Mouse (Mus musculus) heart, embryonic 15.5 days (tissue): ENCODE measurements around the gene Rpp25. TPM values are rescaled to one million over a fixed set of nuclear protein-coding genes. Genes with fewer than 3 reads are reported as not detected.

ENCODE experiments used
- ATAC-seq: fragments of 200-750 bp; cut with Nextera tagmentation; replicated peaks from 2 replicates; pipeline ENCODE4 v1.8.0; 2017; ENCODE audit warnings: low read depth, moderate TSS enrichment; ENCODE audit not compliant: insufficient number of reproducible peaks, insufficient read depth, low FRiP score
- H3K27ac ChIP-seq: fragments of 300-500 bp; sonication (generic); 2 replicates; pipeline ENCODE4 v1.5.1; 2015; ENCODE audit warnings: mild to moderate bottlenecking, inconsistent platforms
- H3K27me3 ChIP-seq: fragments of 300-500 bp; sonication (generic); 2 replicates; pipeline ENCODE4 v1.6.1; 2015; ENCODE audit warnings: inconsistent platforms
- H3K36me3 ChIP-seq: fragments of 300-500 bp; sonication (generic); 2 replicates; pipeline ENCODE4 v1.6.1; 2015; ENCODE audit warnings: mild to moderate bottlenecking, inconsistent platforms
- H3K4me1 ChIP-seq: fragments of 300-500 bp; sonication (generic); replicated peaks from 2 replicates; pipeline ENCODE4 v1.6.1; 2015; ENCODE audit warnings: inconsistent platforms
- H3K4me2 ChIP-seq: fragments of 300-500 bp; sonication (generic); 2 replicates; pipeline ENCODE4 v1.6.1; 2015; ENCODE audit warnings: inconsistent platforms, mild to moderate bottlenecking, moderate library complexity
- H3K4me3 ChIP-seq: fragments of 300-500 bp; sonication (generic); 2 replicates; pipeline ENCODE4 v1.5.1; 2015; ENCODE audit warnings: mild to moderate bottlenecking, inconsistent platforms
- H3K9ac ChIP-seq: fragments of 300-500 bp; sonication (generic); 2 replicates; pipeline ENCODE4 v1.6.1; 2015; ENCODE audit warnings: mild to moderate bottlenecking, inconsistent platforms
- H3K9me3 ChIP-seq: fragments of 300-500 bp; sonication (generic); replicated peaks from 2 replicates; pipeline ENCODE4 v1.6.1; 2016; ENCODE audit warnings: inconsistent platforms
- WGBS: fragments of 180-500 bp; shearing (Covaris S2); methylation state at CpG from one replicate; pipeline ENCODE4 v1.1.7; 2015; ENCODE audit warnings: mixed read lengths; 5-methylcytosine and 5-hydroxymethylcytosine counted together
- polyA plus RNA-seq: library from polyadenylated mRNA; unstranded; fragments of >200 nt; fragmentation: Nextera tagmentation; extraction: Ambion mirVana; gene quantifications from 2 replicates; pipeline ENCODE4 v1.2.1, GENCODE M21; 2015

Rpp25 gene
- polyA plus RNA-seq, result 11.5 and 12.9 TPM in 2 replicates

DNA sequence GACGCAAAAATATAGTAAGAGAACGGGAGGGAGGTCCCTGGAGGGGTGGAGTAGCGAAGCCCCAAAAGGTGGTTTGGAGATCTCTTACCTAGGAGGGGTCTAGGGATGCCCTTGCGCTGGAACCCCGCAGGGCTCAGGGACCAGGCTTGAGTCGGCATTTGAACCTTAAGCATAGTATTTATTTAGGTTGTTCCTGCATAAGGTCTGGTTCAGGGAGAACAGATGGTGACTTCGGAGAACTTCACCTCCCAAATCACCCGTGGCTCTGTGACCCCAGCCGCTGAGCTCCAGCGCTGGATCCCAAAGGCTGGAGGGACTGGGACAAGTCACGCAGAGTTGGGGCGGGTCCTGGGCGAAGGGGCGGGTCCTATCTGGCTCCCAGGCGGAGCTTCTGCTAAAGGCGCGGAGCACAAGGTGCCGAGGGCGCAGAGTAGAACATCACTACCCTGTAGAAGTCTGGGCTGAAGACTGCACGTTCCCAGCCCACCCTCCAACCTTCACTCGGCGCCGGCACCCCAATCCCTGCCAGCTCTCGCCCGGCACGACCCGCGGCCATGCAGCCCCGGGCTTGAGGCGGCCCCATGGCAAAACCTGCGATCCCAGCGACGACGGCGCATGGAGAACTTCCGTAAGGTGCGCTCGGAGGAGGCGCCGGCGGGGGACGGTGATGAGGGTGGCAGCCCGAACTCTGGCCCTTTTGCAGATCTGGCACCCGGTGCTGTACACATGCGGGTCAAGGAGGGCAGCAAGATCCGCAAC, at the start of gene Rpp25:
Gene Rpp25, plus strand, starts transcription at position 405 of the 759 bp plus-strand sequence.
- Histone ChIP-seq H3K27me3 (peaks cover 57% of the 10 kb centered on the region), H3K9ac (peak within 1 kb of the TSS; percentile 48), H3K4me1 (peaks cover 46% of the 10 kb centered on the region), H3K4me3 (peak within 1 kb of the TSS; percentile 52), H3K4me2 (peak within 1 kb of the TSS; percentile 94), H3K36me3 (no peaks in the 10 kb centered on the region), H3K9me3 (no peaks in the 10 kb centered on the region), H3K27ac (peak within 1 kb of the TSS; percentile 16; the same call in 1 of the 2 replicates)
- WGBS, result 1% methylated on average over 46 of the region's 46 CpGs
- peak; percentile 69 for ATAC-seq

DNA sequence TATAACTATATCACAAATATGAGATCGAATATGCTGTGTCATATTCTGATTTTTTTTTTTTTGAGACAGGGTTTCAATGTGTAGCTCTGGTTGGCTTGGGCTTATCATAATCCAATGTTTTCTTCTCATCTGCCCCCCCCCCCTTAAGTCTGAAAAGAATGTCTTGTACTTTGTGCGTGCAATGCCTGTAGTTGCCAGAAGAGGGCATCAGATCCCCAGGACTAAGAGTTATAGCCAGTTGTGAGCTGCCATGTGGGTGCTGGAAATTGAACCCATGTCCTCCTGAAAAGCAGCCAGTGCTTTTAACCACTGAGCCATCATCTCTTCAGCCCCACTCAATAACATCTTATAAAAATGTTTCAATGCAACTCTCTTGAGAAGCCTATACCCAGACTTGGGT, 44.1 kb upstream of the Rpp25 start:
- Histone ChIP-seq H3K9me3 (no peaks in the 10 kb centered on the region), H3K4me2 (no peak overlapping the region), H3K4me3 (no peak overlapping the region), H3K36me3 (no peaks in the 10 kb centered on the region), H3K27ac (no peak overlapping the region), H3K9ac (no peak overlapping the region), H3K27me3 (no peaks in the 10 kb centered on the region), H3K4me1 (no peaks in the 10 kb centered on the region)
- ATAC-seq, result no peak
- 85% methylated on average over 2 of the region's 2 CpGs for WGBS

DNA sequence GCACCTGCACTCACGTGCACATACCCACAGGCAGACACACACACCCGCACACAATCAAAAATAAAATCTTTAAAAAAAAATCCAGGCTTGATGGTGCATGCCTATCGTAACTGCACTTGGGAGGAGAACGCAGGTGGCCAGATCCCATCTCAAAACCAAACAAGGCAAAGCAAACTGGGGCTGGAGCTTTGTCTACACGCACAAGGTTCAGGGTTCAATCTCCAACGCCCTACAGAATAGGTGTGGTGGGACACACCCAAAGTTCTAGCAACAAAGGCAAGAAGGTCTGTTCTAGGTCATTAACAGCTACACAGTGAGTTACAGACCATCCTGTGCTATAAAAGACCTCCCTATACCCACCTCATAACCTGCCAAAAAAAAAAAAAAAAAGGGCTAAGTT, 41.0 kb upstream of the Rpp25 start:
- no peak overlapping the region for H3K4me3 ChIP-seq
- no peaks in the 10 kb centered on the region for H3K27me3 ChIP-seq
- H3K4me1 ChIP-seq, result peaks cover 9% of the 10 kb centered on the region
- H3K36me3 ChIP-seq, result no peaks in the 10 kb centered on the region
- H3K9ac ChIP-seq, result no peak overlapping the region
- no peak for ATAC-seq
- H3K9me3 ChIP-seq, result no peaks in the 10 kb centered on the region
- WGBS, result 83% methylated on average over 6 of the region's 6 CpGs
- no peak overlapping the region for H3K4me2 ChIP-seq
- no peak overlapping the region for H3K27ac ChIP-seq

DNA sequence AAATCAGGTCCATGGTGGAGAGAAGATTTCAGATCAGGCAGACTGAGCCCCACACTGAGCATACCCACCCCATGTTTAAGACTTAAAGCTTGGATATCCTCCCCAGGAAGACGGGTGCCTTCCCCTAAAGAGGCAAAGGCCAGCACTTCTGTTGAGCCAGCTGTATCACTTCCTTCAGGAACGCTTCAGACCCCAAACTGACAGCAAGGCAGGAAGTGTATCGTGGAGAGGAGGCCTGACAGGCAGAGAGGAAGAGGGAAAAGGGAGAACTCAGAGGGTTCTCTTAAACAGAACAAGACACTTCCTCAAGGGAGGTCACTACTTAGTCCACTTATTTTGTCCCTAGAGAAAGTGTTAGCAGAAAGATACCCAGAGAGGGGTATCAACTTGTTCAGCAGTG, 37.7 kb upstream of the Rpp25 start:
- no peak for ATAC-seq
- H3K4me3 ChIP-seq, result no peak overlapping the region
- 44% methylated on average over 3 of the region's 3 CpGs for WGBS

DNA sequence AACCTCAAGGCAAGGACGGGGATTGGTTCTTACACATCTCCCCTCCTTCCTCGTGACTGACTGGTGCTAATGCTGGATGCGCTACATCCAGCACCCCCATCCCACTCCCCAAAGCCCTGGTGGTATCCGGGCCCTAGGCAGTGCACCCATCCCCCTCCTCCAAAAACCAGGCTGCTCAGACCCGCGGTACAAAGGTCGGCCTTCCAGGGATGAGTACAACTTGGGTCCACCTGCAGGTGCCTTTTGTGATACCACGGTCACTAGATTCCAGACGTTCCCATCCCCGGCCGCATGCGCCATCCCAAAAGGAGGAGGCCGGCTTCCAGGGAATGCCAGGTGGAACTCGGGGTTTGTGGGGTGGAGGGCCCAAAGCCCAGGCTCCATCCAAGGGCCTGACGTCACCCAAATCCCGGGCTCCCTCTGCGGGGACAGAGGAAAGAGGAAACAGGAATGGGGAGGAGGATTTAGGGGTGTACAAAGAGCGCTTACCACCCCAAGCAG, 36.5 kb upstream of the Rpp25 start:
- Histone ChIP-seq H3K4me2 (peak overlapping the region; percentile 76), H3K27me3 (no peaks in the 10 kb centered on the region), H3K4me1 (peaks cover 13% of the 10 kb centered on the region), H3K27ac (no peak overlapping the region), H3K9me3 (no peaks in the 10 kb centered on the region), H3K36me3 (no peaks in the 10 kb centered on the region), H3K4me3 (peak overlapping the region; percentile 67), H3K9ac (peak overlapping the region; percentile 72)
- ATAC-seq, result 0 out of 2 replicates have a peak, but pooled peaks have one; percentile 14
- WGBS, result 2% methylated on average over 18 of the region's 18 CpGs

More for the DNA sequence above, 37.7 kb upstream of the Rpp25 start:
- H3K9ac ChIP-seq, result no peak overlapping the region
- H3K4me2 ChIP-seq, result no peak overlapping the region
- no peaks in the 10 kb centered on the region for H3K9me3 ChIP-seq
- H3K27ac ChIP-seq, result no peak overlapping the region
- H3K4me1 ChIP-seq, result peaks cover 13% of the 10 kb centered on the region
- no peaks in the 10 kb centered on the region for H3K27me3 ChIP-seq
- no peaks in the 10 kb centered on the region for H3K36me3 ChIP-seq

DNA sequence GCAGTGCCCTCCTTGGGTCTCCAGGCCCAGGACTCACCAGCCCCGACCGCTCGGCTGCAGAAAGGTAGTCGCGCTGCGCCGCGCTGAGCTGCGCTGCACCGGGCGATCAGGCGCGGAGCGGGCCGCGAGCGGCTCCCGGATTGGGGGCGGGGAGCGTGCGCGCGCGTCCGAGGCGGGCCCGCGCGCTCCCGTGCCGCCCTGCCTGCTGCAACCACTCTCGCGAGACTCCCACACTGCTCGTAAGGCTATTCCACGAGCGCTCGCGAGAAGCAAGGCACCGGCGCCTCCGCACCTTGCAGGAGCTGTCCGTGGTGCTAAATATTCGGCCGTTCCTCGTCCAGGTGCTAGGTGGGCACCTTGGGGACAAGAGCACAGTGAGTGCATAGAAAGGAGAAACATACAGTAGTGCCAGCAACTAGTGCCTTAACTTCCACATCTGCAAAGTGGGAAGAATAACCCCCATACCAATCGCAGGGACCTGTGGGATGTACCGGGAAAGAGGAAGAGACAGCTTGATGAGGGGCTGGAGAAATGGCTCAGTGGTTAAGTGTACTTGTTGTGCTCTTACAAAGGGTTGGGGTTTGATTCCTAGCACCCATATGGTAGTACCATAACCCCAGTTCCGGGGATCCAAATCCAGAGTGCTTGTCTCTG, 35.8 kb upstream of the Rpp25 start, which contains the start of gene Scamp5:
Gene Scamp5, minus strand, starts transcription at position 165 of the 654 bp plus-strand sequence.
- no peak within 1 kb of the TSS for H3K27ac ChIP-seq
- peaks cover 13% of the 10 kb centered on the region for H3K4me1 ChIP-seq
- H3K4me3 ChIP-seq, result peak within 1 kb of the TSS; percentile 67
- no peaks in the 10 kb centered on the region for H3K9me3 ChIP-seq
- no peaks in the 10 kb centered on the region for H3K27me3 ChIP-seq
- peak; percentile 91 for ATAC-seq
- H3K36me3 ChIP-seq, result no peaks in the 10 kb centered on the region
- WGBS, result 2% methylated on average over 48 of the region's 48 CpGs
- H3K4me2 ChIP-seq, result peak within 1 kb of the TSS; percentile 76
- peak within 1 kb of the TSS; percentile 72 for H3K9ac ChIP-seq

DNA sequence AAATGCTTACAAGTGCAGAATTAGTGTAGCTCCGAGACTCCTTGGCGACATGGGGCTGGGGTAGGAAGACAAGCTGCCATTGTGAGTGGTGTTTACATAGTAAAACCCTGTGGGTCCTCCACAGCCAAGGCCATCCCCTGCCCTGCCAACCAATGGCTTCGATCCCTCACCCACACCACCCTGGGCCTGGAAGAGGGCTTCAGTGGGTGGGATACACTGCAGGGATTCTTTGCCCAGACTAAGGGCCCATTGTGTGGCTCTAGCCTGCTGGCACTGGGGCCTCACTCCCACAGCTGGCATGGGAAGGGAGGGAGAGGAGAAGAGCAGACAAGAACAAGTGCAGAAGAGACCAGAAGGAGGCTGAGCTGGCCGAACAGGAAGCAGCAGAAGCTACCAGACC, 34.9 kb upstream of the Rpp25 start:
- Histone ChIP-seq H3K9ac (no peak overlapping the region), H3K9me3 (no peaks in the 10 kb centered on the region), H3K36me3 (no peaks in the 10 kb centered on the region), H3K4me2 (no peak overlapping the region), H3K27ac (no peak overlapping the region), H3K4me1 (peaks cover 13% of the 10 kb centered on the region), H3K4me3 (no peak overlapping the region), H3K27me3 (no peaks in the 10 kb centered on the region)
- 66% methylated on average over 4 of the region's 4 CpGs for WGBS
- no peak for ATAC-seq

DNA sequence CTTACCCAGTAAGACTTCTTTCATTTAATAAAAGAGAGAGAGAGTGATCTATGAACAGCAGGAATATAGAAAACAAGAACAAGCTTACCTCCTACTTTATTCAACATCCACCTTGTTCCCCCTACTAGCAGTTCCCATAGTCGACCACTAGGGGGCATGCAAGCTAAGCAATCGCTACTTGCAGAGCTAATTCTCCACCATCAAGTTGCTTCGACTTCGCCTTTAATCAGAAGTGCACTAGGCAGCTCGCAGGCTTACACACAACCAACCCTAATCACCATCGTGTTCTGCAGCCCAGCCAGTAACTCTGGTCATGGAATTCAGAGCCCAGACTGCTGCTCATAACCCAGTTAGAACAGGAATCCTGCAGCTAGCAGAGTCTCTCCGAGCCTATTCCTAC, 18.1 kb upstream of the Rpp25 start:
- peak; percentile 43; the same call in 1 of the 2 replicates for ATAC-seq
- no peaks in the 10 kb centered on the region for H3K36me3 ChIP-seq
- WGBS, result 12% methylated on average over 7 of the region's 7 CpGs

DNA sequence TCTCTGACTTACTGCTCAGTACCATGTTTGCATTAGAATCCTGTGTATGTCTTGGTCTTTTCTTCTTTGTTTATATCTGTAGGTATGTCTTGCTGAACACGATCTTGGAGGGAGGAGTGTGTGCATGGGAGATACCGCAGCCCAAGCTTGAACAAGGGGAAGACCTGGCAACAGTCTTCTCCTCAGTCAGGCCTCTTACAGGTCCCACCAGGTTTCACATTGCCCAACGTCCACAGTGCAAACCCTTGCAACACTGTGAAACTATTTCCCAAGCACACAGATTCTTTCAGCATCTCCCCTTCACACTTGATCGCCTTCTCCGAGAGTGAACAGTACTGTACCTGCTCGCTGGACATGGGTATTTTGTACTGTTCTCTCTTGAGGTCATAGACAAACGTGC, 16.0 kb upstream of the Rpp25 start:
- no peaks in the 10 kb centered on the region for H3K36me3 ChIP-seq
- 0 out of 2 replicates have a peak, but pooled peaks cover 2% of the 10 kb centered on the region for H3K27me3 ChIP-seq
- 0 out of 2 replicates have a peak, but pooled peaks cover 3% of the 10 kb centered on the region for H3K4me1 ChIP-seq
- no peak overlapping the region for H3K9ac ChIP-seq
- H3K27ac ChIP-seq, result no peak overlapping the region
- no peak for ATAC-seq
- H3K4me3 ChIP-seq, result no peak overlapping the region
- H3K9me3 ChIP-seq, result no peaks in the 10 kb centered on the region; the same call in 1 of the 2 replicates
- WGBS, result 67% methylated on average over 7 of the region's 7 CpGs
- H3K4me2 ChIP-seq, result no peak overlapping the region

More for the DNA sequence above, 18.1 kb upstream of the Rpp25 start:
- Histone ChIP-seq H3K4me1 (0 out of 2 replicates have a peak, but pooled peaks cover 3% of the 10 kb centered on the region), H3K9ac (no peak overlapping the region), H3K27me3 (0 out of 2 replicates have a peak, but pooled peaks cover 2% of the 10 kb centered on the region), H3K4me2 (no peak overlapping the region), H3K4me3 (no peak overlapping the region), H3K27ac (no peak overlapping the region), H3K9me3 (no peaks in the 10 kb centered on the region; the same call in 1 of the 2 replicates)

DNA sequence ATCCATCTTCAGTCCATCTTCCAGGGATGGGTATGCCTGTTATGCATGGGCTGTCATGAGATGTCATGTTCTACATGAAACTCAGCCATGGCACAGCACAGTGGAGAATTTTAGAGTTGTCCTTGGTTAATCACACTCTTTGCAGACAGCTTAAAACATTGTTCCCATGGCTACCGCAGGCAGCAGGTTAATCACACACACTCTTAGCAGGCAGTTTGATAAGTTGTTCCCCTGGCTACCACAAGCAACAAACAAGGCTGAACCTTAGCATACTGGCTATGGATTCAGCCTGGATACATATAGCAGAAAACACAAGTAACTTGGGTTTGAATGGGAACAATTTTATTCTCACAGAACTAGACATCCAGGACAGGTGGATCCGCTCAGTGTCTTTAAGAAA, 10.3 kb upstream of the Rpp25 start:
- Histone ChIP-seq H3K4me3 (no peak overlapping the region), H3K36me3 (no peaks in the 10 kb centered on the region), H3K4me2 (no peak overlapping the region), H3K9me3 (no peaks in the 10 kb centered on the region; the same call in 1 of the 2 replicates), H3K27me3 (no peaks in the 10 kb centered on the region), H3K4me1 (no peaks in the 10 kb centered on the region), H3K27ac (no peak overlapping the region), H3K9ac (no peak overlapping the region)
- no peak for ATAC-seq
- WGBS, result 65% methylated on average over 2 of the region's 2 CpGs

DNA sequence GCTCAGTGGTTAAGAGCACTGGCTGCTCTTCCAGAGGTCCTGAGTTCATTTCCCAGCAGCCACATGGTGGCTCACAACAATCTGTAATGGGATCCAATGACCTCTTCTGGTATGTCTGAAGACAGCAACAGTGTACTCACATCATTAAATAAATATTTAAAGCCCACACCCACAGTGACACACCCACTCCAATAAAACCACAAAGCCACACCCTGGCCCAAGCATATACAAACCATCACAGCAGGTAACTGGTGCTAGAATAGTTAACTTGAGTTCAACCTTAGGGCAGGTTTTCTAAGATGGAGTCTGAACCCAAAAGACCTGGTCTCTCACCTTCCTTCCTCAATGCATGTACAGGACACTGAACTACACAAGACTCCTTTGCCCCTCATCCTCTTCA, 8.9 kb upstream of the Rpp25 start:
- no peaks in the 10 kb centered on the region for H3K4me1 ChIP-seq
- no peak overlapping the region for H3K4me2 ChIP-seq
- H3K9me3 ChIP-seq, result no peaks in the 10 kb centered on the region; the same call in 1 of the 2 replicates

More for the DNA sequence above, 8.9 kb upstream of the Rpp25 start:
- H3K36me3 ChIP-seq, result no peaks in the 10 kb centered on the region
- no peak overlapping the region for H3K9ac ChIP-seq
- H3K27me3 ChIP-seq, result 0 out of 2 replicates have a peak, but pooled peaks cover 7% of the 10 kb centered on the region
- no peak overlapping the region for H3K4me3 ChIP-seq
- no peak for ATAC-seq
- H3K27ac ChIP-seq, result no peak overlapping the region
